Mouse (Mus musculus): ENCODE measurements around the gene Ints6l. TPM values are rescaled to one million over a fixed set of nuclear protein-coding genes. Genes with fewer than 3 reads are reported as not detected.
"Not testable (repeated sequence)": the region's sequence is repeated elsewhere in the genome, so short reads cannot be mapped to it uniquely, and the experiment has no call there.

Ints6l gene
- total RNA-seq, 2 experiments from 2014 or later, result 3.0 to 5.2 TPM

DNA sequence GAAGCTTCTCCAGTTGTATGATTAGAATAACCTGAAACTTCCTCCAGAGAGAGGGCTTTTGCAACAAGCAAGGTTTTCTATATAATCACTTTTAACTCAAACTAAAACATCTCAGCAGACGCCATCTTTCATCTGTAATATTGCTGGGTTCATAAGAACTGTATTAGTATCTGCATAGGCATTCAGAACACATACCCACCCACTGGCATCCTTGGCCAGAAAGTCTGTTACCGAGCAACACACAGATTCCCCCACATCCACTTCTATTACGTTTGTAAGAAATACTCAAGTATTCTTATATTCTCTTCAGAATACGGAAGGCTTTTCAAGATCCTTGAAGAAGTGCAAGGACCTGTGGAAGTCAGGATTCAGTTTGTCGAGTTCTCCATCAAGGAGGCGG, 69.8 kb downstream of the Ints6l start, which contains the start of gene Gm10477:
TSS of gene Gm10477 (plus strand) at position 301 of the 400 bp plus-strand sequence.
- DNase-seq, result not testable (repeated sequence)

GRCm38 (mm10) chrX:56531266-56531665, 76.6 kb downstream of the Ints6l start:
- peak; percentile 30 to 82 for DNase-seq

GRCm38 (mm10) chrX:56537162-56537561, 82.5 kb downstream of the Ints6l start:
- peak in 1 of 2 experiments; percentile 3 for DNase-seq

DNA sequence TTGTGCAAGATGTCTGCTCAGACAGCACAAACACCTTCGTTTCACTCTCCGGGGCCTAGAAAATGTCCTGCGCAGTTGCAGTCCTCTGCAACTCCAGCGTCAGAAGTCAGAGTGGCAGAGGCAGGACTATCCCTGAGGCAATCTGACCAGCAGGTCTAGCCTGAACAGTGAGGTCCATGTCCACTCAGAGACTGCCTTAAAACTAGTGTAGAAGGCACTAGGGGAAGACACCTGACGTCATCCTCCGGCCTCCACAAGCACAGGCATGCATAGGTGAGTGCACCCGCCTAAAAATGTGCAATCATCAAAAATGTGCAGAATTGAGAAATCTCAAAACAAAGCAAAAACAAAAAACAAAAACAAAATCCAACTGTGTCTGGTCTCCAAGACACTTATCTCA, 94.8 kb downstream of the Ints6l start, which contains the start of gene Gm648:
TSS of gene Gm648 (minus strand) at position 101 of the 400 bp plus-strand sequence.
- no peak for DNase-seq

DNA sequence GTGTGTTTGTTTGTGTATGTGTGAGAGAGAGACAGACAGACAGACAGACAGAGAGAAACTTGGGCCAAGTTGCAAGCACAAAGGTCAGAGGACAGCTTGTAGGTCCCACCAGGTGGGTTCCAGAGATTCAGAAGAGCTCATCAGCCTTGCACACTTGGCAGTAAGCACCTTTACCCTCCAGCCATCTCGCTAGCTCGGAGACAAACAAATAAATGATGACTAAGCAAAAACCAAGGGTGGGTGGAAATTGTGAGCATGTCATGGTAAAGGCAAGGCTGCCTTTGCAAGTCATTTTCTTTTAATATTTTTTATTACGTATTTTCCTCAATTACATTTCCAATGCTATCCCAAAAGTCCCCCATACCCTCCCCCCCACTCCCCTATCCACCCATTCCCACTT, 98.9 kb downstream of the Ints6l start:
- DNase-seq, result no peak

Other genes with a start within 250 kb of the Ints6l start
- not detected for gene Gm773, start 242.0 kb upstream of the Ints6l start, total RNA-seq (2021)
- gene Zfp449, start 108.5 kb upstream of the Ints6l start, total RNA-seq (2021), result 1 to 10 TPM; 5.3 to 6.1 TPM
- under 1 TPM; 0.26 to 0.45 TPM for gene Smim10l2a, start 80.3 kb upstream of the Ints6l start, total RNA-seq (2021)
- not detected for gene Gm2174, start 6.9 kb upstream of the Ints6l start, total RNA-seq (2021)
- not detected for gene Gm10477, start 69.9 kb downstream of the Ints6l start, total RNA-seq (2021)
- gene Gm648, start 94.7 kb downstream of the Ints6l start, total RNA-seq (2021), result not detected
- 10 to 100 TPM; 31.8 to 32.2 TPM for gene Mmgt1, start 143.2 kb downstream of the Ints6l start, total RNA-seq (2021)
- 10 to 100 TPM; 23.5 to 26.9 TPM for gene Slc9a6, start 154.9 kb downstream of the Ints6l start, total RNA-seq (2021)